Mouse (Mus musculus) spleen, adult 2 months (tissue): ENCODE results near the gene Slc35f2. TPM values are rescaled to one million over a fixed set of nuclear protein-coding genes. Genes with fewer than 3 reads are reported as not detected.

Experiments
- DNase-seq, 2 experiments: peaks; one replicate each; pipeline versions ENCODE4 v3.0.0 to v3.0.0-alpha.2; 2012 to 2021; ENCODE audit warnings: low spot score in 2 of 2, low read depth in 1 of 2
- H3K27ac ChIP-seq: fragments of 200-500 bp; 2 replicates; pipeline ENCODE4 v1.5.1; 2012; ENCODE audit warnings: low read length, inconsistent platforms; ENCODE audit not compliant: insufficient read depth
- H3K27me3 ChIP-seq: fragments of 200-500 bp; 2 replicates; pipeline ENCODE4 v1.6.1; 2012; ENCODE audit warnings: mild to moderate bottlenecking, moderate library complexity, low read length, inconsistent platforms; ENCODE audit not compliant: control insufficient read depth, insufficient read depth
- H3K36me3 ChIP-seq: fragments of 200-500 bp; 2 replicates; pipeline ENCODE4 v1.6.1; 2012; ENCODE audit warnings: mild to moderate bottlenecking, low read length, inconsistent platforms; ENCODE audit not compliant: control insufficient read depth, insufficient read depth
- H3K4me1 ChIP-seq: fragments of 200-500 bp; 2 replicates; pipeline ENCODE4 v1.6.1; 2011; ENCODE audit warnings: inconsistent platforms; ENCODE audit not compliant: control insufficient read depth, insufficient read depth, insufficient read length
- H3K4me3 ChIP-seq: fragments of 200-500 bp; 2 replicates; pipeline ENCODE4 v1.5.1; 2011; ENCODE audit warnings: mild to moderate bottlenecking, inconsistent platforms; ENCODE audit not compliant: insufficient read depth, insufficient read length; ENCODE audit errors: extremely low read depth
- CTCF ChIP-seq: fragments of 200-500 bp; IDR thresholded peaks from 2 replicates; pipeline ENCODE4 v1.5.1; 2011; ENCODE audit warnings: mild to moderate bottlenecking, inconsistent platforms; ENCODE audit not compliant: insufficient read depth, insufficient read length, insufficient replicate concordance; ENCODE audit errors: extremely low read depth
- POLR2A ChIP-seq: fragments of 200-500 bp; IDR thresholded peaks from 2 replicates; pipeline ENCODE4 v1.6.1; 2011; ENCODE audit warnings: low read depth, low read length, inconsistent platforms
- whole genome bisulfite sequencing: fragments of 180-500 bp; shearing (Covaris S2); methylation state at CpG from one replicate; pipeline ENCODE4 v1.1.7; 2018; 5-methylcytosine and 5-hydroxymethylcytosine counted together
- polyA plus RNA-seq: library from polyadenylated mRNA; depleted of rRNA; stranded (reverse); fragments of >200 nt; gene quantifications from 2 replicates; pipeline ENCODE4 v1.2.3, GENCODE M21; 2012

The Slc35f2 gene
- polyA plus RNA-seq, 1 experiment = 2.0 TPM

DNA sequence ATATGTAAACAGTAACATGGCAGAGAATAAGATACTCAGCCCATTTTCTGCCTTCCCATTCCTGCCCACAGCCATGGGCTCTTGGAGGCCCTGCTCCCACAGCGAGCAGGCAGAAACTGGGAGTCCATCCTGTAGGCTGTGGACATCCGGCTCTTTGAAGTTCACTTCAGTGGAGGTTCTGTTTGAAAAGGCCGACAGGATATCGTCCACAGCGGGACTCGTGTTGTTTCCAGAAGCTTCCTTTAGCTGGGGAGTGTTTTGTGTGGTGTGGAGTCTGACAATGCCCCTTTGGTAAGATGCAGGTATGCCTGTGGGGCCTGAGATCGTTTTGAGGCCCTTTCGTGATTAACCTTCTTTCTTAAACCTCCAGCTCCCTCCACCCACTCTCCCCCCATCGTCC lies 23.2 kb downstream of the Slc35f2 start:
- Histone ChIP-seq H3K36me3 (no peaks in the 10 kb centered on the region), H3K4me1 (no peaks in the 10 kb centered on the region), H3K27ac (no peak overlapping the region), H3K4me3 (no peak overlapping the region), H3K27me3 (no peaks in the 10 kb centered on the region)
- WGBS = 85% methylated on average over 9 of the region's 9 CpGs
- no peak for TF ChIP-seq CTCF
- TF ChIP-seq POLR2A = no peak
- DNase-seq = no peak

DNA sequence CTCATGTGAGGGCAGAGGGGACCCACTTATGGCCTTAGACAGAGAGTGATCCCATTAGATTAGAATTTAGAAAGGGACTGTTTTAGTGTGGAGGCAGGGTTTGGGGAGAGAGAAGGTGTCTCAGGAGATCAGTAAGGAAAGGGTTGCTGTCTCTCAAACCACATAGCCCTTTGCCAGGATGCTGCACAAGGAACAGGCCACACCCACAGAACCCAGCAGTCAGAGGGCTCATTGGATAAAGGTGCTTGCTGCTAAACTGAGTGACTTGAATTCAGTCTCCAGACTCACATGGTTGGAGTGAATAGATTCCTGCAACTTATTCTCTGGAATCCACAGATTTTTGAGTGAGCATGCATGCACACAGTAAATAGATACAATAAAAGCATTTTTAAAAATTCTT lies 24.0 kb downstream of the Slc35f2 start:
- DNase-seq = no peak
- no peak overlapping the region for H3K4me3 ChIP-seq
- H3K27me3 ChIP-seq = no peaks in the 10 kb centered on the region
- TF ChIP-seq POLR2A = no peak
- no peak for TF ChIP-seq CTCF
- H3K27ac ChIP-seq = no peak overlapping the region
- no peaks in the 10 kb centered on the region for H3K4me1 ChIP-seq
- H3K36me3 ChIP-seq = no peaks in the 10 kb centered on the region

DNA sequence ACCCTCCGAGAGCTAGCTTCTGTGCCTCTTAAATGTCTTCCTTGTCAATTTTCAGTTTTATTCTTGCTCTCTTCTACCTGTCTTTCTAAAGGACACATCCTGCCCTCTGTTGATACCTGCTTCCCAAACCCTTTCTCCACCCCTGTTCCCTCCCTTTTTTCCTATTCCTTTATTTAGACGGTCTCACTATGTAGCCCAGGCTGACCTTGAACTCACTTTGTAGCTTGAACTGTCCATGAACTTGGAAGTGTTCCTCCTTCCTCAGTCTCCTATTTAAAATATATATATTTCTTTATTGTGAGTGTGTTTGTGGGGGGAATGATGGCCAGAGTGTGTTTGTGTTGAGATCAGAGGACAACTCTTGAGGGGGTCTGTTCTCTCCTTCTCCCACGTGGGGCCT lies 25.0 kb downstream of the Slc35f2 start:
- Histone ChIP-seq H3K27ac (no peak overlapping the region), H3K4me3 (no peak overlapping the region), H3K4me1 (no peaks in the 10 kb centered on the region), H3K27me3 (no peaks in the 10 kb centered on the region), H3K36me3 (no peaks in the 10 kb centered on the region)
- TF ChIP-seq POLR2A (no peak), CTCF (no peak)
- DNase-seq = no peak
- WGBS = 88% methylated on average over 3 of the region's 3 CpGs

GRCm38 (mm10) chr9:53797141-53797540 lies 25.8 kb downstream of the Slc35f2 start:
- Histone ChIP-seq H3K36me3 (0 out of 2 replicates have a peak, but pooled peaks cover 1% of the 10 kb centered on the region), H3K27ac (no peak overlapping the region), H3K4me1 (no peaks in the 10 kb centered on the region), H3K4me3 (no peak overlapping the region), H3K27me3 (no peaks in the 10 kb centered on the region)
- no peak for TF ChIP-seq POLR2A
- TF ChIP-seq CTCF = no peak
- DNase-seq = no peak
- 85% methylated on average over 2 of the region's 2 CpGs for WGBS

DNA sequence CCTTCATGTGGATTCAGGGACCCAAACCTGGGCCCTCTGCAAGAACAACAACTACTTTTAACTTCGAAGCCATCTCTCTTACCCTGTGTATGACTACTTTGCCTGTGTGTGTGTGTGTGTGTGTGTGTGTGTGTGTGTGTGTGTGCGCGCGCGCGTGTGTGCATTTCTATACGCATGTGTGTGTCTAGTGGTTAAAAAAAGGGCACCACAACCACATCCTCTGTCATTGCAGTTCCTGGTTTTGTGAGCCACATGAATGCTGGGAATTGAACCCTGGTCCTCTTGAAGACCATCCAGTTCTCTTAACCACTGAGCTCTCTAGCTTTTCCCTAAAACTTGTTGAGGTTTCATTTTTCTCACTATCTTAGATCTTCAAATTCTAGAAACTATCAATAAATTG lies 31.6 kb downstream of the Slc35f2 start:
- Histone ChIP-seq H3K36me3 (0 out of 2 replicates have a peak, but pooled peaks cover 1% of the 10 kb centered on the region), H3K4me1 (no peaks in the 10 kb centered on the region), H3K4me3 (no peak overlapping the region), H3K27ac (no peak overlapping the region), H3K27me3 (no peaks in the 10 kb centered on the region)
- 86% methylated on average over 7 of the region's 7 CpGs for WGBS
- no peak for TF ChIP-seq CTCF
- no peak for TF ChIP-seq POLR2A
- DNase-seq = no peak

DNA sequence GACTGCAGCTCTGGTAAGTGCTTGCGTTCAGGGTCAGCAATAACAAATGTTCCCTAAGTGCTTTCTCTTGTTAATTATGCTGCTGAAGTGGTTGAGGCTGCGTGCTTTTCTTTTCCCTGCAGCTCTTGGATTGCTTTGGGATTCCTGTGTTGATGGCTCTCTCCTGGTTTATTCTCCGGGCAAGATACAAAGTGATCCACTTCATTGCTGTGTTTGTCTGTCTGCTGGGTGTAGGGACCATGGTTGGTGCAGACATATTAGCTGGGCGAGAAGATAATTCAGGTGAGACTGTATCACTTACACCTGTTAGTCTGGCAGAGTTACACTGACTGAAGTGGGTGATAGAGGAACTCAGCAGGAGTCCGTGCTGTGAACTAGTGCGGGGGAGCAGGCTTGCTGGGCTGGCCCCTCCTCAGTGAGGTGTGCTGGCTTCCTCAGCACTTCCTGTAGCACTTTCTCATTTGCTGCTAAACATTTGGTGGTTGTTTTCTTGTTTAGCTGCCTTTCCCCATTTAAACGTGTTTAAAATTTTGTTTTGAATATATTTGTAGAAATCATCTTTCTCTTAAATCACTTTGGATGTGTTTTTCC lies 35.3 kb downstream of the Slc35f2 start:
- TF ChIP-seq CTCF (no peak), POLR2A (no peak)
- no peak overlapping the region for H3K4me3 ChIP-seq
- H3K27ac ChIP-seq = no peak overlapping the region
- 56% methylated on average over 7 of the region's 7 CpGs for WGBS
- no peaks in the 10 kb centered on the region for H3K27me3 ChIP-seq
- no peak for DNase-seq
- no peaks in the 10 kb centered on the region for H3K4me1 ChIP-seq
- no peaks in the 10 kb centered on the region for H3K36me3 ChIP-seq

- WGBS = 93% methylated on average over 6 of the region's 6 CpGs
Measured at GRCm38 (mm10) chr9:53813418-53813817, 42.1 kb downstream of the Slc35f2 start.

More at GRCm38 (mm10) chr9:53813418-53813817, 42.1 kb downstream of the Slc35f2 start:
- H3K36me3 ChIP-seq = no peaks in the 10 kb centered on the region
- H3K27ac ChIP-seq = no peak overlapping the region
- TF ChIP-seq POLR2A (no peak), CTCF (no peak)
- H3K27me3 ChIP-seq = no peaks in the 10 kb centered on the region
- no peak overlapping the region for H3K4me3 ChIP-seq
- no peaks in the 10 kb centered on the region for H3K4me1 ChIP-seq
- DNase-seq = no peak
